Mouse (Mus musculus) urinary bladder, postnatal 4 days (tissue): ENCODE measurements around the gene Snx30.

Experiments used
- DNase-seq, 2 experiments: peaks; one replicate each; pipeline ENCODE4 v3.0.0; 2021 to 2022; ENCODE audit warnings: low spot score in 2 of 2

Snx30 gene

DNA sequence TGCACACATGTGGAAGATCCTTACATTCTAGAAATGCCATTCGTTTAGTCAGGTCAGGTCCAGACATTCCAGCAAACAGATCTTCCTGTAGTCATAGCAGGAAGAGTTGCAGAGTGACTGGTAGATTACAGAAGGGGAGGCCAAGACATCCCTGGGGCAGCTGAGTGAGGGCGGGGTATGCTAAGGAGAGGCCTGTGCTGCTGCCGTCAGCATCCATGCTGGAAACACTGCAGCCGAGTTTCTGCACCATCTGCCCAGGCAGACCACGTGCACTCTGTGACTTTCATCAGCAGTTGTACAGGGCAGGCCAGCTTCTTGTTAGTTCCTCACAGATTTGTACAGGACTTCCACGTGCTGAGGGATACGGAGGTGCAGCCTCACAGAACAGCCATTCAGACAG is 17.8 kb downstream of the Snx30 start:
- no peak for DNase-seq

DNA sequence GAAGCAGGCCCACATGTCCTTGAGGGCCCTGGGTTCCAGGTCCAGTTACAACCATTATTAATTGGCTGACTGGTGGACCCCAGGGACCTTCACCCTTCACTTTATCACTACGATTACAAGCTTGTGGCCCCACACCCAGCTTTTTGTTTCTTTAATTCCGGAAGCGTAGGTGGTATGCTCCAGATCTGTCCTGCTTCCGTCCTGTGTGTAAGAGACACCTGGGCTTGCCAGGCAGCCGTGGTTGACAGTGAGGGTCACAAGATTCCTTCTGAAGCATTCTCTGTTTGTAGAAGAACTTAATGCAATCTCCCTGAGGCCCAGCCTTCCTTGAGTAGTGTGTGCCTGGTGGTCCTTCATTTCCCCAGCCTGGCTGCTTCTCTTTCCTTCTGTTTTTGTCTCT is 19.2 kb downstream of the Snx30 start:
- no peak for DNase-seq

DNA sequence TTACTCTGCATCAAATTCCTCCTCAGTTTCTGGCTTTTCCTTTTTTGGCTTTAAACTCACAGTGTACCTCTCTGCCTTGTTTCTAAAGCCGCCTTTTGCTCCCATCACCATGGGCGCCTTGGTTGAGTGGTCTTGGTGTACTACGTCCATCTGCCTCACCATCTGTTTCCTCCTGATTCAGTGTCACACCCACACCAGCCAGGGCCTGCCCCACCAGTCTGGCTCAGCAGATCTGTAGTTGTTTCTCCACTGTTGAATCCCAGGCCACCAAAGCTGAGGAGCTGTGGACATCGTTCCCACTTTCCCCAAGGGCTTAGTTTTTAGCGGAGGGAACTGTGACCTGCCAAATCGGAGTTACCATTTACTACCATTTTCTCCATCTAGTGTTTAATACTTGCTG is 20.0 kb downstream of the Snx30 start:
- DNase-seq: no peak

DNA sequence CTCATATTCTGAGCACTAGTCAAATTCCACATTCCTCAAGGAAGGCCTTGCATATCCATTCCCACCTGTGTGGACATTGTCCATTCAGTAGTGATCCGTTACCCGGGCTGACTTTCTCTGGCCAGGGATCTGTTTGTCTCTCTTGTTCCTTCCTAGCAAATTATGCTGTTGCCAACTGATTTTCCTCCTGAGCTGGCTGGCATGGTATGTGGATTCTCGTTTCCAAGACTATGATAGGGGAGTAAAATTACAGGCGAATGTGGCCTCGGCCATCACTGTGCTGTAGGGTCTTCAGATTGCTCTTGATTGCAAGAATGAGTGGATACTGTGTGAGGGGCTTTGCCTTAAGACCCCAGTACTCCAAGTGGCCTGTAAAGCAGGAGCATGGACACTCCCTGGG is 20.7 kb downstream of the Snx30 start:
- no peak for DNase-seq

DNA sequence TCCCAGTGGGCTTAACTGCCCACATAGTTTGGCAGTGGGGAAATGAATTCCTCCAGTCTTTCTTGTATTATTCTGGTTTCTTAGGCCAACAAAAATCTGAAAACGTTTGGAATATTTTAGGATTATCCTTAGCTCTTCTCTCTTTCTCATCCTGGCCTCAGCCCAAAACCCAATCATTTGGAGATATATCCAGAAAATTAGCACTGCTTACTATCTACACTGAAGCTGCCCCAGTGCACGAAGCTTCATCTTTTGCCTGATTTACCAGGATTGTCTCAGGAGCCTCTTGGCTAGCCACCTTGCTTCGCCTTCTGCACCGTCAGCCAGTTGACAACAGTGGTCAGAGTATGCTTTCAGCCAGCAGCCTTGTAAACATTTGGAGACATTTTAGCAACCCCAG is 23.4 kb downstream of the Snx30 start:
- DNase-seq: no peak

DNA sequence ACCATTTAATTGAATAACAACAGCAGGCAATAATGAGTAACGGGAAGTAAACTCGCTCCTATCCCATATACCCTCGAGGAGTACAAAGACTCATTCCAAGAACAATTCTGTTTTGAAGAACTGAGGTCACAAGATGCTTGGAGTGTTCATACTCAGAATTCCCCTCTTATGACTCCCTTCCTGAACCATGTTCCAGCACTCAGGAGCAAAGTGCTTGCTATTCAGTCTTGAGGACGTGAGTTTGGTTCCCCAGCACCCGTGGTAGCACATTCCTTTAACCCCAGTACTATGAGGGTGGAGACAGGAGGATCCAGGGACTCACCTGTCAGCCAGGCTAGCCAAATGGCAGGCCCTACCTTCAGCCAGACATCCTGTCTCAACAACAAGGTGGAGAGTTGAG is 25.4 kb downstream of the Snx30 start:
- no peak for DNase-seq

DNA sequence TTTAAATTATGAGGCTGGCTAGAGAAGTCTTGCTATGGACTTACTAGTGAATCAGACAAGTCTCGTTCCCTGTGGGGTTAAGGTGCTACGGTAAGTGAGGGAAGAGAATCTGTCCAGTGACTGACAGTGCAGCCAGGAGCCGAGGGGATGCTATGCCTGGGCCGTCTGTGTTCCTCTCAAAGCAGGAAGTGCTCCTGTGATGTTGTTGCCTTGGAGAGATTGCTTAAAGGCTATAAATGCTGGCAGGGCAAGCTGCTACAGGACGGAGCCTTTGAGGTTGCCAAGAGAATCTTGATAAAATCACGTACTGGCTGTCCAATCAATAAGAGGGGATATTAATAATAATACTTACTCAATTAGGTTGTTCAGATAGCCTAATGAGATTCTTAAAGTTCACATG is 27.2 kb downstream of the Snx30 start:
- no peak for DNase-seq

DNA sequence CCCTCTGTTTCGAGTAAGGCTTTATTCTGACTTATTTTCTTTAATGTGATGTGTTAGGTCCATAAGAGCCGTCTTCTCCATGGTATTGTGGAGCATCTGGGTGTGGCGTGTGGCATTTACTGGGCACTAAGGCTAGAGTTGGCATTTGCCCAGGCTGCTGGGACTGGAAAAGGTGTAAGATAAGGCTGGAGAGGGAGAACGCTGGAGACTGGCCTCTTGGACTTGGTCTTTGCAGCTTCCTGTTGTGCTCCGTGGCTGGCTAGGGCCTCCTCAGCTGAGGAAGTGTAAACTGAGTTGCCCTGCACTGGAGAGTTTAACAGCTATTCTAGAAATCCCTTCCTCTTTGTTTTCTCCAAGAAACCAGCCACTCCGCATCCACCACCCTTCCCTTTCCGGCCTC is 32.0 kb downstream of the Snx30 start:
- no peak for DNase-seq

DNA sequence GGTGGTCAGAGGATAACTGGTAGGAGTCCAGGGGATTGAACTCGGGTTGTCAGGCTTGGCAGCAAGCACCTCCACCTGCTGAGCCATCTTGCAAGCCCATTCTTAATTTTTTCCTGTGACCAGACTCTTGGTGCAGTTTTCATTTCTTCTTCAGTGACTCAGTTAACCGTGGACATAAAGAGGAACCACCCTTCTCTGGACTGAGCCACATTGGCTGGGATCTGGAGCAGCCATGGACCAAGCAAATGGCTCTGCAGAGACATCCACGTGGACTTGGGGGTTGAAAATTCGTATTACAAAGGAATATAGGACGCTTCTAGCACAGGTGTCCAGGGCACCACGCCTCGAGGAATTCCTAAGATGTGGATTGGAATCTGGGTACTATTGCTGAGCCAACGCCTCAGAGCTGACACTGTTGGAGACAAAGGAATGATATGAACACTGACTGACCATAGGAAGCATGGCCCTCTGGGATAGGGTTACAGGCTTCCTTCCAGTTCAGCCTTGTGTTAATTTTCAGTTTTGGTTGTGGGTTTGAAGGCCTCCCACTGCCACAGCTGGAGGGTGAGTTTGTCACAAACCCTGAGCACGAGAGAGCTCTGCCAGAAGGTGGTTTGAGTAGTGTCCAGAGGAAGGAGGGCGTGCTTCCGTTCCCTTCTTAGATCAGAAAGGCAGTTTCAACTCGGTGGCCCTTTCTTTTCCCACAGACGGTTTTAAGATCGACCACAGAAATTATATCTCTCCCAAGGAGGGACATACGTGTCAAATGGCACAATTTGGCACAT is 39.0 kb downstream of the Snx30 start:
- no peak for DNase-seq

DNA sequence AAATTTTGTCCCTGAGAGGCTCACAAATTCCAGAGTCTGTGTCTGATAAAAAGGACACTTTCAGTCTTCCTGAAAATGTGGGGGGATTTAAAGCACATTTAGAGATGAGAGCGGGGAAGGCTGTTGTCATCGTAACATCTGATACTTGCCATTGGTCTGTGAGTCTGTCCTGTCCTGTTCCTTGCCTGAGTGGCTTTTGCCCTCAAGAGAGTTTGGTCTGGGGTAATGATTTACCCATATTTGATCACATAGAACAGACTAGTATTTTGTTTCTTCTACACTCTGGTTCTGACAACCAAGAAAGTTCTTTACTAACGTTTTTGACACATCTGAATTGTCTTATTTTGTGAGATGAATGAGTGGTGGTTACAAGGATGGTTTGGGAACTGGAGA is 39.6 kb downstream of the Snx30 start:
- DNase-seq: no peak

DNA sequence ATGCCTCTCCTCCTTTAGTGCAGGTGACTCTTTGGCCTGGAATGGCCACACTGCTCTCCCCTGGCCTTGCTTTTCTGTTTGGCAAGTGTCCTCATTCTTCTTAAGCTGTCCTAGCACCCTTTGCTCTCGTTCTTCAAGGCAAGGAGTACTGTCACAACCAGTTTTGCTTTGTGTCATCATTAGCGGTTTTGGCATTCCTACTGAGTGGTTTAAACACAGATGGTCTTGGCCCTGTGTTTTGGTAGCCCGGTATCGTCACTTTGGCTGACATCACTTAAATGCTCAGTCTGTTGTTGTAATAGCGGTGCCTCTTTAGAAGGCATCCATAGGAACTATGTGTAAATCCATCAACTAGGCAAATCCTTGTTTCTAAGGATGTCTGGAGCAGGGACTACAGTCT is 41.8 kb downstream of the Snx30 start:
- DNase-seq: no peak

DNA sequence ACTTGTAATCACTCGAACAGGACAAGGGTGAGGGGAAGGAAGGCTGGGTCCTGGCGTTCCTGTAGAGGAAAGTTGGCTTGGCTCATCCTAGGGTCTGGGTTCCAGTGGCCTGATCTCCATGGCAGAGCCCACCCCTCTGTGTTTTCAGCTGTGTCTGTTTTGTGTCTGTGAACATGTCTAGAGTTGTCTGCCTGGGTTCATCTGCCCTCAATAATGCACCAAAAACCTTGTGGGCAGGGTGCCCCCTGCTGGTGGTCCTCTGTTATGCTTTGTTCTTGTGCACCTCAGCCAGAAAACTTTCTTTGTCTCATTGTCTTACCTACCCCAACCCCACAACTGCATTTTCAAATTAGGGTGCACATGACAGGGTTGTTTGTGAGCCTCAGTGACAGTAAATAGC is 44.5 kb downstream of the Snx30 start:
- peak; percentile 40 to 71 for DNase-seq

DNA sequence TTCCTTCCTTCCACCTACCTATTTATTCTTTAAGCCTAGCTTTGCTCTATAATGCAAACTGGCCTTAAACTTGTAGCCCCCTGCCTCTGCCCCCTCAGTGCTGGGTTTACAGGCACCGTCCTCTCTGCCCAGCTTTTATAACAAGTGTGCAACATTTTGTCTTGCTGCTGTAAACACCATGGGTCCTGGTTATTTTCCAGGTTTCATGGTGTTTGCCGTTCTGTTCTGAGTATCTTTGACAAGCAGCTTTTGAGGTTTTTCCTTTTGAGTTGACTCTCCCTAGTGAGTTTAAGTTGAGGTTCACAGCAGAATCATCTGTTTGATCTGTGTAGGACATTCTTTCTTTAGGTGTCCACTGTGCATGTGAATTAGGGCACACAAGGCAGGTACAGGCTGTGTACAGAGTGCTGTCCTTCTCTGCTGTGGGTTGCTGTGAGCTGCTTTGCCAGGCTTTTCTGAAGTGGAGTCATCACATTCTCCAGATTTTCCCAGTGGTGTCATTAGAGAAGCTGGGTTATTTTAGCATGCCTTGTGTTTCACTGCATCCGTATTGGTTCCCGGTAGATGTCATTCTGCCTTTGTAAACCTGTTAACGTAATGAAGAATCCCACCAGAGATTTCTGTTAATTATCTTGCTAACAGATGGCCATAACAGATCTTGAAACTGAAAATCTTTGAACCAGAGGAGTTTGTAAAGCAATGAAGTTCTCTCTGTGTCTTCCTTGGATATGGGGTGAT is 45.4 kb downstream of the Snx30 start:
- no peak for DNase-seq

DNA sequence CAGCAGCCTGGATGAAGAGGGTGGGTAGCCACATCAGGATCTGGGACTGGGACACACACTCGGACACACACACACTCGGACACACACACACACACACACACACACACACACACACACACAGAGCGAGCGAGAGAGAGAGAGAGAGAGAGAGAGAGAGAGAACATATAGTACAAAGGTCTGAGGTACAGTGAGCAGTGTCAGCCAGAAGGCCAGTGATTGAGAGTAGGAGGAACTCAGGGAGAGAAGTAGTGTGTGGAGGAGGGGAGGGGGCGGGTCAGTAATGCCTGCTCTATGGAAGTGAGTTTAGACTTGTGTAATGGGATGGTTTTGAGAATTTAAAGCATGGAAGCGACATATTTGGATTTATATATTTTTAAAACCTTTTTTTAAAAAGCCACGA is 47.5 kb downstream of the Snx30 start:
- DNase-seq: no peak

DNA sequence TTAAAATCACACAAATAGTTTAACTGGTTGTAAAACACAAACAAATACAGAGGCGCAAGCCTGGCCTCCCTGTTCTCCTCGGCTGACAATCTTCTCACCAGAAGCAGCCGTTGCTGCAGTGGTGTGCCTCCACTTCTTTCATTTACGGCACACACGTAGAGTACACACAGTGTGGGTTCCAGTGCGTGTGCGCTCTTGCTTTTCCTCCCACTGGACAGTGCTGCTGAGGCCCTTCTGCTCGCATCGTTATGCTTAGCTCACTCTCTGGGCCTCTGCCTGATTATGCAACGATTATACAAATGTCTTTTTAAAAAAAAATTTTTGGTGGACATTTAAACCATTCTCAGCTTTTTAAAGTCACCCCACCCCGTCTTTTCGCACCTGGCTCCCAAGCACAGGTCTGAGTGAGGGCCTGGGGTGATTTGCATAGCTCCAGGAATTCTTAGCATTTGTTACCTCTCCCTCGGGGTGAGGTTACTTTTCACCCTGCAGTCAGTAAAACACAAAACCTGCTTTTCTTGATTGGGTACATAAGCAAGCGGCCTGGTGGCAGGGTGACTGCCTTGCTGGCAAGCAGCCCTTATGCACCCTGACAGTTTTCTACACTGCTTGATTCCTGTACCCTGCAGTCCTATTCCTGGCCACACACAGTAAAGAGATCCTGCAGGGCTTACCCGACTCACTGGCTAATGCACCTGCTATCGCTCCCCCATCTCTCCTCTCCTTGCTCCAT is 54.2 kb downstream of the Snx30 start:
- DNase-seq: no peak

DNA sequence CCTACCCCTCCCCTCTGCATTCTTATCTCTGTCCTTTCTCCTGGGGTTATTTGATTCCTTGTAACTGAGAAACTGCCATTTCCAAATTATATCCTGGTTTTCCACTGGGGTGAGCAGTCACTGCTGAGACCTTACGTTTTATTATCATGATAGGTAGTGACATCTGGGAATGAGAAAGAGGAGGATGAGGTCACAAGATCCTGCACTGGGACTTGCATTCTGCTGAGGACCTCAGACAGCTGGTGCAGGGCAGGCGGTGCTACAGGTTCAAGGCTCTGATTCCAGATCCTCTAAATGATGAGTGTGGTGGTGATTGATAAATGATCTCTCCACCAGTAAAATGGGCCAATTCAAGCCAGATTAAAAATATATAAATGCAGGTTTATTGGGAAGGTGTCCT is 54.8 kb downstream of the Snx30 start:
- no peak for DNase-seq

DNA sequence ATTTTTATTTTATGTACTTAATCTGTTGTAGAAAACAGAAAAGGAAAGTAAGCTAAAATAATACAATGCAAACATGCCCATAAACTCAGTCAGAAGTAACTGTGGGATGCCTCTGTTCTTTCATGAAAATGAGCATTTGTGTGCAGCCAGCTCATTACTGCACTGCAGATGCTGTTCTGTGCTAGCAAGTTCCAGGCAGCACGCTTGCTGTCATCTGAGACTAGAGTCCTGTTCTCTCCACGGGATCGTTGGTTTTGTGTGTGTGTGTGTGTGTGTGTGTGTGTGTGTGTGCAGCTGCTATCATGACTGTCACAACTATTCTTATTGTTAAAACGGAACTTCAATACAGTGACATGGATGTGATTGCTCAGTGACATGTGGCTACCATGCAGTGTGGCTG is 56.2 kb downstream of the Snx30 start:
- no peak for DNase-seq

DNA sequence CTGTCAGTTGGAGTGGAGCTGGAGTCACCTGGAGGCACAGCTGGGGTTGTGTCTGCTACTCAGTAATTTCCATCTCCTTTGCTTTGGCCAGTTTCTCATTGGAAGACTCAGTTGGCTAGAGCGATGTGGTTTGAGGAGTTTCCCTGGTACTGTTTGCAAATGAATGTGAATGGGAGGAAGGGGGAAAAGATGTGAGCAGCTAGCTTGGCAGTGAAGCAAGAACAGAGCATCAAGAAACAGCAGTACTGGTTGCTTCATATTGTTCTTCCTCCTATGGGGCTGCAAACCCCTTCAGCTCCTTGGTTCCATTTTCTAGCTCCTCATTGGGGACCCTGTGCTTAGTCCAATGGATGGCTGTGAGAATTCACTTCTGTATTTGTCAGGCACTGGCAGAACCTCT is 56.7 kb downstream of the Snx30 start:
- DNase-seq: no peak

DNA sequence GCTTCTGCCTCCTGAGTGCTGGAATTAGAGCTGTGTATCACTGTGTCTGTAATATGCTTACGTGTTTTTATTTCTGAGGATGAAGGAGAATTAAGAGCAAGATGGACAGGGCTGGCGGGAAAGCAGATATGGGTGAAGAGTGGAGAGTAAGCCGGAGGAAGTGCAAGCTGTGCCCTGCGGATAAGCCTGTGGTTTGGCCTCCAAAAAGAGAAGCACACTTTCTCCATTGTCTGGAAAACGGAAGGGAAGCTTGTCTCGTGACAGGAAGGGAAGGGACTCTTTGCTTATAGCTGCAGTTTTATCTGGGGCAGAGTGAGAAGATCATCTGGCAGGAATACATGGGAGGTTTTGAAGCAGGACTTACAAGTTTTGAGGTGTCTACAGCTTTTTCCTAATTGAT is 58.2 kb downstream of the Snx30 start:
- DNase-seq: no peak

DNA sequence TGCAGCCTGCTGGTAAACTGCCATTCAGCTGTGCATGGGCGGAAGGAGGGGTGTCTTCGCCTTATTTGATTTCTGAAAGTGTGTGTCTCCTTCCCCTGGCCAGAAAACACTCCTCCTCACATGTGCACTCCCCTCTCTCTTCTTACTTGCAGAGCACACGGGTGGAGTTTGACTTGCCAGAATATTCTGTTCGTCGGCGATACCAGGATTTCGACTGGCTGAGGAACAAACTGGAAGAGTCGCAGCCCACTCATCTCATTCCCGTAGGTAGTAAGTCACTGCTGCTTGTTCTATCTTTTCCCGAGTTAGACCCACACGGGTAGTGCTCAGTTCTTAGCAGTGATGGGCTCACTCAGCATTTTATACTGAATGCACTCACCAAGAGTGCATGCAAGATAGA is 62.4 kb downstream of the Snx30 start:
- DNase-seq: no peak

DNA sequence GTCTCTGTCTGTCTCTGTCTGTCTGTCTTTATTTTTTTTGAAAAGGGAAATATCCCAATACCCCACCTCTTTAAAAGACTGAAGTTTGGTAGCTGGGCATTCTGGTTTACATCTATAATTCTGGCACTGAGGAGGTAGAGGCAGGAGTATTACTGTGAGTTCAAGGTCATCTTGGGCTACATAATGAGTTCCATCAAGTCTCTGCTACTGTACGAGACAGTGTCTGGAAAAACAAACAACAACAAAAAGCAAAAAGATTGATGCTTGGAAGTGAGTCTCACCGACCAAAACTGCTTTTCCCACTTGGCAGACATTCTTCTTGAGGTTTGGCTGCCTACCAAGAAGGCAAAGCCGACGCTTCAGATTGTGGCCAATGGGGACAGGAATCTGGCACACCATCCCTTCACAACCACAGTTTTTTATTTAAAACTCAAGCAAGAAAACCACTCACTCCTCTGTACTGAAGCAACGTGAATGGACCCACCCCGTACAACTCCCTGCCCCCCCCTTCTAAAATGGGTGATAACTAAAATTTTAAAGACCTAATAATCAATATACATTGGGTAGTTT is 63.9 kb downstream of the Snx30 start:
- DNase-seq: no peak

DNA sequence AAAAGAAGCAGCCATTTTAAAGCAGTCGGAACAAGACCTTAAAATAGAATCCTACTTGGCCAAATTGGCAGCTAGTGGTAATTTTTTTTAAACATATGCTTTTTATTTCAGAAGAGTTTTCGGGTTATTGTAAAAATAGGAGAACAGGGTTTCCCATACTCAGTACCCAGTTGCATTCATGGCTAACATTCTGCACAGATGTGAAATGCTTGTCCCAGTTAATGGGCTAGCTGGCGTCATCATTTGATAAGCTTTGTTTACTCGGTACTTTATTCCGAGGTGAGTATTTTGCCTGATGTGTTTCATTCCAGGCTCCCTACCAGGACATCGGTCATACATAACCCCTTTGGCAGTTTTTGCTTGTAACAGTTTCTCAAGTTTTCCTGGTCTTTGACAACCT is 64.8 kb downstream of the Snx30 start:
- no peak for DNase-seq
